24 mouse cellular contexts compared by ENCODE assay signal in genomic region chr5:24183096-24183495, GRCm38 (mm10).
"Had no signal": no experiment of that assay in that cellular context is flagged by ENCODE, and none has a peak within 500 bp of the region (broad histone marks: within the 10 kb centered on the region; RNA-seq: fewer than 3 reads in every experiment).

No protein-coding gene starts in this region.

- DNase-seq: gastrocnemius, adult 2 months; gastrocnemius, postnatal 10 days; gastrocnemius, postnatal 25 days; kidney, adult 18-20 months; kidney, adult 8-10 months; kidney, postnatal 10 days; kidney, postnatal 25 days; kidney, postnatal 4 days; liver; liver, embryonic 13.5 days had no signal

- H3K27ac ChIP-seq: gastrocnemius, adult 2 months; hindbrain, embryonic 10.5 days; hindbrain, embryonic 12.5 days; hindbrain, embryonic 14.5 days; layer of hippocampus, adult 2 months; left cerebral cortex, adult 2 months; limb, embryonic 10.5 days; limb, embryonic 12.5 days; liver, embryonic 13.5 days; liver, embryonic 15.5 days had no signal

- H3K9ac ChIP-seq: heart, embryonic 13.5 days; heart, embryonic 15.5 days; hindbrain, embryonic 12.5 days; hindbrain, embryonic 14.5 days; limb, embryonic 12.5 days; liver, embryonic 13.5 days; liver, embryonic 15.5 days had no signal

- ATAC-seq: hindbrain, embryonic 16.5 days; inflammation-experienced regulatory T-cells, adult 6 months; intestine, postnatal 0 days had no signal

- H3K4me3 ChIP-seq: gastrocnemius, adult 2 months; heart, embryonic 13.5 days; heart, embryonic 15.5 days; hindbrain, embryonic 10.5 days; hindbrain, embryonic 12.5 days; layer of hippocampus, adult 2 months; left cerebral cortex, adult 2 months; limb, embryonic 10.5 days; limb, embryonic 12.5 days; liver, embryonic 13.5 days; liver, embryonic 15.5 days had no signal

- H3K4me1 ChIP-seq: hindbrain, embryonic 10.5 days; hindbrain, embryonic 12.5 days; limb, embryonic 10.5 days; limb, embryonic 12.5 days; liver, embryonic 13.5 days; liver, embryonic 15.5 days had no signal

- H3K4me2 ChIP-seq: heart, embryonic 13.5 days; heart, embryonic 15.5 days; hindbrain, embryonic 12.5 days; hindbrain, embryonic 14.5 days; limb, embryonic 12.5 days; liver, embryonic 11.5 days; liver, embryonic 13.5 days; liver, embryonic 15.5 days had no signal

- H3K27me3 ChIP-seq: heart, embryonic 13.5 days; heart, embryonic 15.5 days; hindbrain, embryonic 12.5 days; limb, embryonic 12.5 days; liver, embryonic 13.5 days; liver, embryonic 15.5 days had no signal

- H3K9me3 ChIP-seq: heart, embryonic 15.5 days; limb, embryonic 10.5 days; liver, embryonic 13.5 days; liver, embryonic 15.5 days had no signal
